Mouse (Mus musculus) CD8-positive naive resting alpha-beta T cell, adult 57 days (primary cell): ENCODE measurements around the gene Bgn. TPM values are rescaled to one million over a fixed set of nuclear protein-coding genes. Genes with fewer than 3 reads are reported as not detected.

Experiments used
- total RNA-seq: library from RNA; stranded (reverse); gene quantifications from one replicate; pipeline ENCODE4 v1.2.4, GENCODE M21; 2023

The Bgn gene
- 0.43 TPM for total RNA-seq

GRCm38 (mm10) chrX:73483484-73483810 lies at the start of gene Bgn:
TSS of gene Bgn (plus strand) at chrX:73483602.

DNA sequence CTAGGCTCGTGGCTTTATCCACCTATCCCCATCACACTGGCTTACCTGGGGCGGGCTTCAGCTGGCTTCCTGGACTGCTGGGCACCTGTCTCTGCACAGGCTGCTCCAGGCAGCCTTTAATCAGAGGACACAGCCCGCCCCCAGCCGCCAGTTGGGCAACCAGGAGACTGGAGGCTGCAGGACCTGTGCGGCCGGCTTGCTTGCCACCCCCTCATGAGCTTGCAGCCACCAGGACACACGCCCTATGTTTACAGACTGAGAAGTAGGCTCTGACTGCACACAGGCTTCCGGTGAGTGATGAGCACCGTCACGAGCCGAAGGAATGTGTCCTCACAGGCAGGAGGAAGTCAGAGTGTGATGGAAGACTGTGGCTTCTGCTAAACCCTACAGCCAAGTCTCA lies 48.1 kb upstream of the Bgn start, which contains the start of gene Trex2:
TSS of gene Trex2 (minus strand) at position 93 of the 400 bp plus-strand sequence.

GRCm38 (mm10) chrX:73458877-73459392 lies 24.5 kb upstream of the Bgn start, which contains the start of gene Haus7:
TSS of gene Haus7 (minus strand) at chrX:73459044.

Other genes starting within 250 kb of the Bgn start
- gene Xlr4c, start 240.5 kb upstream of the Bgn start, total RNA-seq, result 51.9 TPM
- gene Xlr3c, start 218.2 kb upstream of the Bgn start, total RNA-seq, result not detected
- not detected for gene Xlr5a, start 190.6 kb upstream of the Bgn start, total RNA-seq
- not detected for gene Xlr5c, start 190.6 kb upstream of the Bgn start, total RNA-seq
- not detected for gene Gm45015, start 146.8 kb upstream of the Bgn start, total RNA-seq
- 40.1 TPM for gene Zfp275, start 141.0 kb upstream of the Bgn start, total RNA-seq
- not detected for gene Gm18336, start 84.9 kb upstream of the Bgn start, total RNA-seq
- not detected for gene Zfp92, start 72.5 kb upstream of the Bgn start, total RNA-seq
- not detected for gene Trex2, start 48.3 kb upstream of the Bgn start, total RNA-seq
- 22.9 TPM for gene Haus7, start 24.6 kb upstream of the Bgn start, total RNA-seq
- not detected for gene Atp2b3, start 19.5 kb downstream of the Bgn start, total RNA-seq
- gene Dusp9, start 155.8 kb downstream of the Bgn start, total RNA-seq, result 0.31 TPM
- 2.1 TPM for gene Pnck, start 176.5 kb downstream of the Bgn start, total RNA-seq
- 0.58 TPM for gene Slc6a8, start 189.5 kb downstream of the Bgn start, total RNA-seq
- 111 TPM for gene Bcap31, start 232.6 kb downstream of the Bgn start, total RNA-seq
- gene Abcd1, start 233.0 kb downstream of the Bgn start, total RNA-seq, result 32.7 TPM